Mouse (Mus musculus) spleen, postnatal 10 days (tissue): ENCODE measurements around the gene Gmds.

Experiments
- DNase-seq, 2 experiments: peaks; one replicate each; pipeline ENCODE4 v3.0.0; 2021 to 2022; ENCODE audit warnings: low spot score in 2 of 2

The Gmds gene

DNA sequence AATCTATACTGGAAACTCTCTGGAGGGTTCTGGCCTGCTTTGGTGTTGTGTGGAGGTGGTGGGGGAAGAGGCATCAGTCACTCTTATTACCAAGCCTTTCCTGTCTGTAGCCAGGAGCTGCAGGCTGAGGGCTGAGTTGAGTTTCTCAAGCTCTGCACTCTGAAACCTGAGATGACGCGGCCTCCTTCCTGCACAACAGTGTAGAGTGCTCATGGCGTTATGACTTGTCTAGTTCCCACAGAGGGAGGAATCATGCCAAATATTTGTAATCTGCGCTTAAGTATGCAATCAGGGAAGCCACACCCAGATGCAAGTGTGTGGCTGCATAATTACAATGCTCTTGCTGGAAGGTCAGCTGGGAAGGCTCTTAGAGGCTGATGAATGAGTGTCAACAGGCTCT is 461.5 kb downstream of the Gmds start:
- no peak for DNase-seq

GRCm38 (mm10) chr13:31874427-31874826 is 464.1 kb downstream of the Gmds start:
- DNase-seq = no peak

- no peak for DNase-seq
These were observed 465.3 kb downstream of the Gmds start for GRCm38 (mm10) chr13:31873269-31873668.

GRCm38 (mm10) chr13:31864786-31865185 is 473.8 kb downstream of the Gmds start:
- DNase-seq = no peak

DNA sequence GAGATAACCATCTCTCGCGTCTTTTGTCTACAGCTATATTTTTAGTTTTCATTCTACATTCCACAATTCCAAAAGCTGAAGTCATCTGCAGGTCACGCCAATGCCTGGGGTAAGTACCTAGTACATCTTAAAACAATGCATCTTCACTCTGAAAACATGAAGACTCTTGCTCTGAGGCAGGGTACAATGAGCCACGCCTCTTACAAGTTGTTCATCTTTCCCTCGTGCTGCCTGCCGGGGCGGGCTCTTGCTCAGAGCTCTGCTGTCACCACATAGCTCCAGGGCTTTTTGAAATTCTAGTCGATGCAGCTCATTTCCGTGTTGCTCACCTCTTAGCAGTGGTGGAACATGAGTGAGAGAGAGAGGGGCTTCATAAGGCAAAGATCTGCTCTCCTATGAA is 475.1 kb downstream of the Gmds start:
- DNase-seq = no peak

DNA sequence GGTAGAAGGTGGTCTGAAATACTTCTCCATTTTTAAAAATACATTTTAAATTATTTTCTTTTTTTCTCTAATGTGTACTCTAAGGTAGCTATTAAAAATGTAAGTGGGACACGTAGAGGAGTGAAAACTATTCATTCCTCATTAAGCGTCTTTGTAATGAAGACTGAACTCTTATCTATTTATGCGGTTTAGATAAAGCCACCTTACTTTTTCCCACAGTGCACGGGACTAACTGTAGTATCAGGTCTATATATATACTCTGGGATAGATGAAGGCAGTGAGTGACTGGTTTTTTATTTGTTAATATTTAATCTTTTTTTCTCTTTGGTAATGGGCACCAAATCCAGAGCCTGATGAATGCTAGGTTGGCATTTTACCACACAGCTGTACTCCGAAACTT is 478.3 kb downstream of the Gmds start:
- DNase-seq = no peak

GRCm38 (mm10) chr13:31854000-31854399 is 484.5 kb downstream of the Gmds start:
- DNase-seq = no peak

- DNase-seq = no peak
These were observed 485.0 kb downstream of the Gmds start for GRCm38 (mm10) chr13:31853564-31853963.

GRCm38 (mm10) chr13:31849258-31849971 is 489.1 kb downstream of the Gmds start:
- no peak for DNase-seq

DNA sequence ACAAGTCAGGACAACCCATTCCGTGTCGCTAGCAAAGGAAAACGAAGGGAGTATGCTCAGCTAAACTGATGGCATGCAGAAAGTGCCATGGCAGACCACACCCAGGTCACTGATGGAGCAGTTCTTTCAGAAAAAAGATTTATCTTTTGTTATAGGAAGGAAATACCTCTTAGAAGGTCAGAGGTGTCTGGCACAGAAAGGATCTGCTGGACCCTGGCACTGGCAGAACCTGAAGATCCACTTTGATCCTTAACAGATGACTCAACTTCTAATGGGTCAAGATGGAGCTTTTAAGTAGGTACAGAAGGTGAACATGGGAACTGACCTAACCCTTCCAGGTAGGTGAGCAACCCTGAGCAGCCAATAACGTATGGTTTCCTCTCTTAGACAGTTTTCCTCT is 502.7 kb downstream of the Gmds start:
- no peak for DNase-seq

GRCm38 (mm10) chr13:31830332-31830731 is 508.2 kb downstream of the Gmds start:
- no peak for DNase-seq

DNA sequence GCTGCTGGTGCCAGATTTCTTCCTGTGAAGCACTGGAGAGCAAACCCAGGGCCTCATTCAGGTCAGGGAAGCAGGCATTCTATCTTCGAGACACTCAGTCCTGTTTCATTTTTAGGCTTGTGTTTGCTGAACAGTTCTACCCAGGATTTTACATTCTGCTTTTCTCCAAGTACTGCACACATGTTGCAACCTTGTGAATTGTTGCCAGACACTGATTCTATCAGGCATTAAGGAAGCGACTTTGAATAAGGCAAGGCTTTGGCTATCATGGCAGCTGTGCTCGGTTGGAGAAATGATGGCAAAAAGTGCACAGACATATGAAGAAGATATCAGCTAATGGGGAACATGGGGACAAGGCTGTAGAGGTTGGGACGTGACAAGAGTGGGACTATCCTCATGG is 510.1 kb downstream of the Gmds start:
- no peak for DNase-seq

DNA sequence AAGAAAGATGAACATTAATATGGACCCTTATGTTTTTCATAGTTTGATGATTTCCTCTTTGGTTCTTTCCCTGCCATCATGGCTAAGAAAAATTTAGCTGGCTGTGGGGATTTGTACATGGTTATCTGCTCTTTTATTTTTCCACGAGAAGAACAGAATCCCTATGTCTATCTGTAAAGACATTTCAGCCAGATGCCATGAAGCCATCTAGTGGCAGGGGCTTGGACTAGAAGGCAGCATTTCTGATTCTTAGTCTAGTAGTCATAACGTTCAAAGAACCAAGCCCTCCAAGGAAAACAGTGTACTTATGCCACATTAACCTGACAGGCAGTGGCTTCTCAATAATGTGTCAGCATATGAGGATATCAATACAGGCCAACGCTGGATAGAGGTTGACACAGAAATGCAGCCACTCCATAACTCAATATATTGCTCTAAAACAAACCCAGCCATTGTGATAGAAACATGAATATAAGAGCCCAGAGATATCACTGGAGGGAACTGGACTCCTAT is 510.7 kb downstream of the Gmds start:
- DNase-seq = no peak

- no peak for DNase-seq
These were observed 511.4 kb downstream of the Gmds start for GRCm38 (mm10) chr13:31827160-31827559.

GRCm38 (mm10) chr13:31825180-31825579 is 513.4 kb downstream of the Gmds start:
- DNase-seq = no peak

DNA sequence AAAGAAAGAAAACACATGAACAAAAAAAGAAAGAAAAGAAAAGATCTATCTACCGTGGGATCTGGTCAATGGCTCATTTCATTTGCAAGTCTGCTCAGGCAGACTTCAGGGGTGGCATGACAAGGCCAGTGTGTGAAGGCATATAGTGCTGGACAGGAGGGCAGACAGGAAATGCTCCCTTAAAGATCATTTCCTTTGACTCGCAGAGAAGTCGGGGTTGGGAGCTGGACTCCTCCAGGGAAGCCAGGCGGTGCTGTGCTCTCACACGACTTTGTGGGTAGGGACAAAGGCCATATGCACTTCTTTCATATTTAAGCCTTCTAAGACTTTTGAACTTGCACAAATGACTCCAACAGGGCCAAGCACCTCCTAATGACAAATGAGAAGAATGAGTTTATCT is 515.2 kb downstream of the Gmds start:
- DNase-seq = no peak

DNA sequence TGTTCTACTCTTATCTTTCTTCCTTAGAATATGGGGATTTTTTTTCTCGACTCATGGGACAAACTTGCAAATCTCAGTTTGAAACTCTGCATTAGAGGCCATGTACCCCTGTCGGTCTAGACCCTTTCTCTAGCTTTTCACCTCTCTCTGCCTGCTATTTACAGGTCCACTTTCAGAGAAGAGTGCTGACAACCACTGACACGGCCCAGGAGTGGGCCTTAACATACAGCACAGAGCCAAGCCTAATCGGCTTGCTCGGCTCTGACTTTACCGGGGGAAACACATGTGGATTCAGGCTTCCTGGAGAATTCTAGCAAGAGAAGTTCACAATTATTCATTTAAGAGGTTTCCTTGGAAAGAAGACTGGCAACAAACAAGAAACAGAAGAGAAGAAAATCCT is 517.5 kb downstream of the Gmds start:
- DNase-seq = no peak

GRCm38 (mm10) chr13:31820587-31821017 is 517.9 kb downstream of the Gmds start:
- no peak for DNase-seq

GRCm38 (mm10) chr13:31819664-31820405 is 518.7 kb downstream of the Gmds start:
- no peak for DNase-seq

- DNase-seq = no peak
These were observed 520.2 kb downstream of the Gmds start for GRCm38 (mm10) chr13:31818337-31818736.

DNA sequence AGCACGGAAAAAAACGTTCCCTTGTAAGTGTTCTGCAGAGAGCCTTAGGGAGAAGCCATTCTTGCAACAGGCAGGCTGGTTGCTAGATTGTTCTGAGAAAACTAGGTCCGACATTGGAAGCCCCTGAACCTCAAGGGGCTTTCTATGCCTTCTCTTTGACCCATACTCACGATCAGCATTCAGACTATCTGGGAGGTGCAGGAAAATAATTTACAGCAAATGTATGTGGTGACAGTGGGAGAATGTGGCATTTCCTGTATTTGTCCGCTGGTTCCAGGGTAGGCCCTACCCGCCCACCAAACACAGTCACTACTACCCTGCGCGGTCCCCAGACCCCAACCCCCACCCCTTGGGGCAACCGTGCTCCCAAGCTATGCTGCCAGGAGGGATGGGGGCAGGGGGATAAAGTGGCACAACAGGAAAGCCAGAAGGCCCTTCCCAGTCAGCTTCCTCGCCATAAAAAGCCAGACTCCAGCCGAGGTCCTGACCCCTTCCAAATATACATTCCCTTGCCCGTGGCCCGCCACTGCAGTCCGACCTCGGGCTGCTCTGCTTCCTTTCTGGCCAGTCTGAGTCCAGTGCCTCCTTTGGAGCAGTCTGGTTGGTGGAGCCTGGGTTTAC is 523.0 kb downstream of the Gmds start:
- DNase-seq = no peak

DNA sequence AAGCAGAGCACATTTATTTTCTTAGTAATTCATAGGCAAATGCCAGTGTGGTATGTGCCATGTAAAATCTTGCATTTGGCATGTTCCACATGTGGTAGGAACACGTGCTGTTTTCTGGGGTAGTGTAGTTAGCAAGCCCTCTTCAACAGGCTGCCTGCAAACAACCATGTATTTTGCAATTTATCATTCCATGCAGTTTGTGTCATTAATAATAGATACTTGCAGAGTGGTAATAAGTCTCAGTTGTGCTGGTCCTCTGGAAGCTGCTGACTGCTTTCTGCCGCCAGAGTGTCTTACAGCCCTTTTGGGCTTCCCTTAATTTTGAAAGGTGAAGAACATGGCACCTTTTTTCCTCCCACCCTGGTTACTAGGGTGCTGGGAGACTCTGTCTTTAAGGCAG is 525.8 kb downstream of the Gmds start:
- no peak for DNase-seq

DNA sequence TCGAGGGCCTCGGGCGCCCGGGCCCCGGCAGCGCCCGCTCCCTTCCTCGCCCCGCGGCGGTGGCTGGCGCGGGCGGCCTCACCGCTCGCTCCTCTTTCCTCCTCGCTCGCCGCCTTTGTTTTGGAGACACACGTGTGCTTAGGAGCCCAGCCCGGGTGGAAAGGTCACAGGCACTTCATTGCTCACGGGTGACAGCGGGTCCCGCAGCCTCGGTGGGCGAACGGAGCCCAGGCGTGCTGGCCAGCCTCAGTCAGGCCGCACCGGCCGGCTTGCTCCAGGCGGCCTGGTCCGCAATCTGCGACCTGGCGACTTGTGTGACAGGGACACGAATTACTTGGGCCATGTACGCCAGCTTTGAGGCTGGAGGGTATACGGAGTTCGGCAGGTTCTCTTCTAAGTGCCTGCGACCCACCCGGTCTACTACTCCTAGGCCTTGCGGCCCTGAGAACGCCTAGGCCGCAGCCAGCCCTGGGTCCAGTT is 527.0 kb downstream of the Gmds start:
- DNase-seq = no peak
